Mouse (Mus musculus) limb, embryonic 12.5 days (tissue): ENCODE data around the gene Raver2. TPM values are rescaled to one million over a fixed set of nuclear protein-coding genes. Genes with fewer than 3 reads are reported as not detected.

Experiments used
- ATAC-seq: fragments of 200-750 bp; cut with Nextera tagmentation; 2 replicates; pipeline ENCODE4 v1.8.0; 2017; ENCODE audit warnings: low read depth, moderate TSS enrichment; ENCODE audit not compliant: insufficient number of reproducible peaks, insufficient read depth, low FRiP score, low TSS enrichment
- H3K27ac ChIP-seq: fragments of 300-500 bp; sonication (generic); 2 replicates; pipeline ENCODE4 v1.5.1; 2016; ENCODE audit warnings: mild to moderate bottlenecking, moderate library complexity
- H3K27me3 ChIP-seq: fragments of 300-500 bp; sonication (generic); 2 replicates; pipeline ENCODE4 v1.6.1; 2016; ENCODE audit warnings: mild to moderate bottlenecking, moderate library complexity
- H3K36me3 ChIP-seq: fragments of 300-500 bp; sonication (generic); 2 replicates; pipeline ENCODE4 v1.6.1; 2016; ENCODE audit warnings: mild to moderate bottlenecking, moderate library complexity
- H3K4me1 ChIP-seq: fragments of 300-500 bp; sonication (generic); replicated peaks from 2 replicates; pipeline ENCODE4 v1.6.1; 2016
- H3K4me2 ChIP-seq: fragments of 300-500 bp; sonication (generic); 2 replicates; pipeline ENCODE4 v1.6.1; 2016; ENCODE audit warnings: mild to moderate bottlenecking, moderate library complexity
- H3K4me3 ChIP-seq: fragments of 300-500 bp; sonication (generic); replicated peaks from 2 replicates; pipeline ENCODE4 v1.5.1; 2016; ENCODE audit warnings: mild to moderate bottlenecking
- H3K9ac ChIP-seq: fragments of 300-500 bp; sonication (generic); replicated peaks from 2 replicates; pipeline ENCODE4 v1.6.1; 2016; ENCODE audit warnings: mild to moderate bottlenecking, moderate library complexity
- H3K9me3 ChIP-seq: fragments of 300-500 bp; sonication (generic); 2 replicates; pipeline ENCODE4 v1.6.1; 2016; ENCODE audit warnings: mild to moderate bottlenecking, moderate library complexity
- WGBS: fragments of 180-500 bp; shearing (Covaris S2); methylation state at CpG from one replicate; pipeline ENCODE4 v1.1.7; 2016; 5-methylcytosine and 5-hydroxymethylcytosine counted together
- polyA plus RNA-seq: library from polyadenylated mRNA; unstranded; fragments of >200 nt; fragmentation: Nextera tagmentation; extraction: Ambion mirVana; gene quantifications from 2 replicates; pipeline ENCODE4 v1.2.1, GENCODE M21; 2016

Gene Raver2
- polyA plus RNA-seq, 1 experiment from 2014 or later: 18.0 TPM

DNA sequence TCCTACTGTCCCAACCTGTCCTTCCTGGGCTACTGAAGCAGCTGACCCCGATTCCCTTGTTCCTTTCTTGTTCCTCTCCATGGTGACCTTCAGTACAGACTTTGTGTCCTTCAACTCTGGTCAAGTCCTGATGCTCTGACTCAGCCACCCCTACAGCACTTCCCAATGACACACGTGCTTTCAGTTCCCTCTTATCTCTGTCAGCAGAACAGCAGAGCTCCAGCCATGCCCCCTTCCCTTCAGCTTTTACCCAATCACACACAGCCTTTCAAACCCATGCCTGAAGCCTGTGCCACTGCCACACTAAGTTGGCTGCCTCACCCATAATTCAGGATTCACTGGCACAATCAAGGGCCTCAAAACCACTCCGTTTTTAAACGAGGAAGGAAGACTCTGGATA lies 86.8 kb downstream of the Raver2 start:
- Histone ChIP-seq H3K4me3 (no peak overlapping the region), H3K36me3 (peaks cover 86% of the 10 kb centered on the region), H3K27ac (no peak overlapping the region), H3K4me1 (peaks cover 16% of the 10 kb centered on the region), H3K4me2 (no peak overlapping the region), H3K27me3 (no peaks in the 10 kb centered on the region), H3K9me3 (no peaks in the 10 kb centered on the region), H3K9ac (no peak overlapping the region)
- no peak for ATAC-seq
- 76% methylated on average over 4 of the region's 4 CpGs for WGBS

DNA sequence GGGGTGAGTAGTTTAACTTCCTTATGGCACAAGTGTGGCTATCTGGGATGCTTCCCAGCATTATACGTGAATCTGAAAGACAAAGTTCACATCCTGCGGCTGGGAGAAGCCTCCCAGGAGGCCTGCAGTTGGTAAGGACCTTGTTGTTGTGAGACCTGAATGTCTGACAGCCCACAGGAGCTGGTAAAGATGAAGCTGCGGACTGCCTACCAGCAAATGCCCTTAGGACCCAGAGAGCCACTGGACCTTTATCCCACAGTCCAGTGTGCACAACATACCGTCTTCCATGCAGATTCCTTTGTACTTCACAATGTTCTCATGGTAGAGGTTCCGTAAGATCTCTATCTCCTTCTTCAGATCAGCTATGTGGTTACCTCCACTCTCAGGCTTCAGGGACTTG lies 88.7 kb downstream of the Raver2 start:
- Histone ChIP-seq H3K9ac (no peak overlapping the region; the same call in 1 of the 2 replicates), H3K4me3 (no peak overlapping the region), H3K27ac (no peak overlapping the region), H3K4me1 (peaks cover 16% of the 10 kb centered on the region), H3K27me3 (no peaks in the 10 kb centered on the region), H3K9me3 (no peaks in the 10 kb centered on the region), H3K36me3 (peaks cover 86% of the 10 kb centered on the region), H3K4me2 (no peak overlapping the region)
- no peak for ATAC-seq
- WGBS: 91% methylated on average over 5 of the region's 5 CpGs

DNA sequence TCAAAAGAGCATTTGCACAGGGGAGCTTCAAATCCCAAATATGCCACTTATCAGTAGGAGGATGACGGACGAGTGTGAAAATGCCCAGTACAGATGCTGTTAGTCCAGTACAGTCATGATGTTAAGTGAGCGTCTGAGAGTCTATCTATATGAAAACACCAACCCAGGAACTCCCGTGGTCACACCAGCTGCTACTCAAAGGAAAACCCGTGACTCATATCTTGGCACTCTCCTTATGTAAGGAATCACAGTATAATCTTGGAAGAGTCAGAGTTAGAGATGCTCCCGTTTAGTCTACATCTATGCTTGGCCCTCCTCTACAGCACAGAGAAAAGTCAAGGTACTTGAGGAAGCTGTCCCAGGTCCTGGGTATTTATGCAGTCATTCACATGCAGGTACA lies 89.5 kb downstream of the Raver2 start:
- Histone ChIP-seq H3K27ac (no peak overlapping the region), H3K4me3 (no peak overlapping the region), H3K9me3 (no peaks in the 10 kb centered on the region), H3K4me1 (peaks cover 16% of the 10 kb centered on the region), H3K4me2 (no peak overlapping the region), H3K9ac (no peak overlapping the region), H3K36me3 (peaks cover 86% of the 10 kb centered on the region), H3K27me3 (no peaks in the 10 kb centered on the region)
- ATAC-seq: no peak
- 92% methylated on average over 6 of the region's 6 CpGs for WGBS

DNA sequence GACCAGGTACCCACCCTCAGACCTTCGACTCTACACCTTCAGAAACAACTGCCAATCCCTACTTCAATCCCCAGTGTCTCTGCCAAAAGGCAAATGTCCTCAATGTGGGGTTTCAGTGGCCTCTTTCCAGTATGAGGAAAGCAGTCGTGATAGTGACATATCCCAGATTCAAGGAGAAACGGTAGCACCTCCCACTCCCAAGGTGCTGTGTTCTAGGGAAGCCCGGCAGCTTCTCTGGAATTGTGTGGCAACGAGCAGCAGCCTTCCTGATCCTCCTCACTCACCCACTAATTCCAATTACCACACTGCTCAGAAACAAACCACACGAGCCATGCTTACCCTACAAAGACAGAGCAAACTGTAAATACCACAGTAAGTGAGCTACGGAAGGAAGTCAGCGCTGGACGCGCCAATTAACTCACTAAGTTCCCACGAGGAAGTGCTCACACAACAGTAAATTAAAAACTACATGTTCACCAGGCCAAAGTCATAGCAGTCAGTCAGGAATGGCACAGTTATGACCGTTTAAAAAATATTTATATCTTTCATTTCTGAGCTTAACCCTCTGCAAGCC lies 90.5 kb downstream of the Raver2 start:
- Histone ChIP-seq H3K27ac (peak overlapping the region; percentile 64), H3K9ac (no peak overlapping the region), H3K4me3 (no peak overlapping the region), H3K27me3 (no peaks in the 10 kb centered on the region), H3K9me3 (no peaks in the 10 kb centered on the region), H3K4me2 (no peak overlapping the region), H3K4me1 (peaks cover 16% of the 10 kb centered on the region), H3K36me3 (peaks cover 85% of the 10 kb centered on the region)
- 52% methylated on average over 12 of the region's 12 CpGs for WGBS
- no peak for ATAC-seq

DNA sequence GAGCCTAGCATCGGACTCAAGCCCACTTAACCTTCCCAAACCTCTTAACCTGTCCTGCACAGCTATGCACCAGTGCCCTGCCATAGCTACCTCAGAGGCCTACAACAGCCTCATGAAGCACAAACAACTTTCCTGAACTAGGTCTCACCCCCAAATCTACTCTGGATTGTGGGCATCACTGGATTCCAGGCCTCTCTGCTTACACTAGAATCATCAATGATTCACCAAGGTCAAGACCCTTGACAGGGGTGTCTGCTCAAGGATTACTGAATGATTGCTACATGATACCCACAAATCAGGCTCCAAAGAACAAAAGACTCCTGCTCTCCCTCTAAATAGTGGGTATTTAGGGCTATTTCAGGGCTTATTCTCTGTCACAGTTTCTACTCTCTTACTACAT lies 92.0 kb downstream of the Raver2 start:
- WGBS: 94% methylated on average over 1 of the region's 1 CpGs
- ATAC-seq: no peak
- H3K9ac ChIP-seq: no peak overlapping the region

DNA sequence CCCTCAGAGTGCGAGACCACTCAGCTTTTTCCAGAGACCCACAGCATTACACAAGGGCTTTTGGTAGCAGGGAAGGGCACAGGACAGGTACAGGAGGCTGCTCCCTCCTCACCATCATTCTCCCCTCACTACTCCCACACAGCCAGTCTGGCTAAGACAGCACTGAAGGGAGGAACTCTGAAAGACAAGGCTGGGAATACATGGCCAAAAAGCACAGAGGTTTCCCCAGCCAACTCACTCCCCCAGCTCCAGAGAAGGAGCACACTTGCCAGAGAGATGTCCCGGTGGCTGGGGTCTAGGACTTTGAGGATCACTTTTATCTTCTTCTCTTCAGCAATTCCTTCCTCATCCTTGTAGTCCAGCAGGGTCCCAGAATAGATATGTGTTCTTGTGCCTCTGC lies 95.4 kb downstream of the Raver2 start:
- H3K36me3 ChIP-seq: peaks cover 65% of the 10 kb centered on the region
- no peak overlapping the region for H3K27ac ChIP-seq
- no peaks in the 10 kb centered on the region for H3K9me3 ChIP-seq
- ATAC-seq: no peak
- WGBS: 92% methylated on average over 2 of the region's 2 CpGs
- H3K27me3 ChIP-seq: no peaks in the 10 kb centered on the region
- H3K9ac ChIP-seq: no peak overlapping the region
- no peak overlapping the region for H3K4me3 ChIP-seq
- no peak overlapping the region for H3K4me2 ChIP-seq
- peaks cover 11% of the 10 kb centered on the region for H3K4me1 ChIP-seq

More for the DNA sequence above, 92.0 kb downstream of the Raver2 start:
- H3K4me3 ChIP-seq: no peak overlapping the region
- no peaks in the 10 kb centered on the region for H3K9me3 ChIP-seq
- H3K36me3 ChIP-seq: peaks cover 87% of the 10 kb centered on the region
- H3K4me1 ChIP-seq: peaks cover 16% of the 10 kb centered on the region
- no peak overlapping the region for H3K4me2 ChIP-seq
- no peaks in the 10 kb centered on the region for H3K27me3 ChIP-seq
- no peak overlapping the region for H3K27ac ChIP-seq

DNA sequence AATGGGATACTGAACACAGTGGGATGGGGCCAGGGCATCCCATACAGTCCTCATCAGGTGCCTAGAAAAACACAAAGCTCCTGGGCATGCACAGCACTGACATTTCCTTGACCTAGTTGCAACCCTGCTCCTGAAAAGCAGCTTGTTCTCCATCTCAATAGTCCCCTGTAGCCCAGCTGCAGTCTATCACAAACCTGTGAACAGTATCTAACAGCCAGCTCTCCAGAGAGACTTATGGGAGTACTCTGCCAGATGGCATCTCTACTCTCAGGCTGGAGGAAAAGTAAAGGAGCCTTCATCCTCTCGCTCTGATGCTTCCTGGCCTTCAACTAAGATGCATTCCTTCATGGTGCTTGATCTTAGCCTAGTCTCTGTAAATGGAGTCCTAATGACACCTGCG lies 95.9 kb downstream of the Raver2 start:
- 87% methylated on average over 2 of the region's 2 CpGs for WGBS
- H3K36me3 ChIP-seq: peaks cover 61% of the 10 kb centered on the region
- no peak for ATAC-seq

DNA sequence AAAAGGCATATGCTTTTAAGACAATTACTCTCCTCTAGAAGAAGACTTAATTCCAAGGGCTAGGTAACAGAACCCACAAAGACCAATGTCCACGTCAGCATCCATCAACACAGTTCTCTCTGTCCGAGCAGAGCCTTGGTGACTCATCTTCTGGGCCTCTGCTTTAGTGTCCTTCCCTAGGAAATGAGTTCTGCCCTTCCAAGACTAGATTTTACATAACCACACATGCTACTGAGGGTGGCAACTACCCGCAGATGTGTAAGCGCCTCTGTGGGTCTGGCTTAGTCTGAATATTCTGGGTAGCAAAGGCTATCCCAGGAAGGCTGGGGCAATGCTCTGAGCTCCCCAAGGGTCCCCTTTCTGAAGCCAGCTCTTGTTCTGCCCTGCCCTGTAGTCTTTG lies 97.0 kb downstream of the Raver2 start:
- H3K4me1 ChIP-seq: no peaks in the 10 kb centered on the region
- no peak overlapping the region for H3K4me3 ChIP-seq
- no peak overlapping the region for H3K9ac ChIP-seq
- no peak for ATAC-seq
- no peaks in the 10 kb centered on the region for H3K9me3 ChIP-seq
- H3K27me3 ChIP-seq: no peaks in the 10 kb centered on the region
- WGBS: 88% methylated on average over 4 of the region's 4 CpGs
- H3K27ac ChIP-seq: no peak overlapping the region
- no peak overlapping the region for H3K4me2 ChIP-seq
- H3K36me3 ChIP-seq: peaks cover 62% of the 10 kb centered on the region

More for the DNA sequence above, 95.9 kb downstream of the Raver2 start:
- Histone ChIP-seq H3K27me3 (no peaks in the 10 kb centered on the region), H3K27ac (no peak overlapping the region), H3K4me1 (peaks cover 6% of the 10 kb centered on the region), H3K9ac (no peak overlapping the region), H3K4me2 (no peak overlapping the region), H3K4me3 (no peak overlapping the region), H3K9me3 (no peaks in the 10 kb centered on the region)

DNA sequence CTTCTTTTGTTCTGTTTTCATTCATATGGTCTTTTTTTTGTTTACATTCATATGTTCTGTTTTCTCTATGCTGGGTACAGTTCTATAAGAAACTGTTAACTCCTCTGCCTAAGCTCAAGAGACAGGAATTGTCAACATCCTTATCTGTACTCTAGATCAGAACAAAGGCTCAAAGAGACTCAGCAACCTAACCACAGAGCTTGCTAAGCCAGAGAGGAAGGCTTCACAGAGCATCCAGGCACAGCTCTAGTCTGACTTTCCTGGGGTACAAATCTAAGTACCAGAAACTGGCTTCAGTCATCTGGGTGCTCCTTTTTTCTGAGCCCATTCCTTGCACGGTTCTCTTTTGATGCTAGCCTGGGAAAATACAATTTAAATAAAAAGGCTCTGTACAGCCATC lies 99.0 kb downstream of the Raver2 start:
- 83% methylated on average over 1 of the region's 1 CpGs for WGBS
- no peaks in the 10 kb centered on the region for H3K27me3 ChIP-seq
- H3K4me2 ChIP-seq: no peak overlapping the region
- no peaks in the 10 kb centered on the region for H3K4me1 ChIP-seq
- peaks cover 49% of the 10 kb centered on the region for H3K36me3 ChIP-seq
- H3K9me3 ChIP-seq: no peaks in the 10 kb centered on the region
- no peak overlapping the region for H3K9ac ChIP-seq
- H3K4me3 ChIP-seq: no peak overlapping the region
- ATAC-seq: no peak
- no peak overlapping the region for H3K27ac ChIP-seq

DNA sequence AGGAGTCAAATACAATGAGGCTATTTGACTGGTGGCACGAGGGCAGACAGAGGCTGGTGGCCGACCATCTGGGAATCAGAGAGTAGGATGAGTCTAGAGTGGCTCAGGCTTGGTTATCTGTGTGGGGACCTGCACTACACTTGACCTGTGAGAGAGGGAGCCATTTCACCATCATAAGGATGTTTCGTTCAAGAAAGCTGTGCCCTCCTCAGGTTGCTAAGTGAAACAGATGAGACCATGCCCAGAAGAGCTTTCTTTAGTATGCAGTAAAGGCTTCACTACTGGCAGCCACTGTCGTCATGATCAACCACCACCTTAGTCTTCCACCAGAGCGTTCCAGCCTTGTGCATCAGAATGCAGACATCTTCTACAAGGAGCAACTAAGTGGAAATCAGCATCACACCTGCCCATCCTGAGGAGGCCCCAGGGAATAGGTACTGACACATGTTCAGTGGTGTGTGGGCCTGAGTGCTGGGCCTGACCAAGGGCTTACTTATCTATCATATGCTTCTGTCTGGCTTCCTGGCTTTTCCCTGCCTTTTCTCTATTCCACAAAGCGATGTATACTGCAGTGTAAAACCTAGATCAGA lies 99.5 kb downstream of the Raver2 start:
- 51% methylated on average over 6 of the region's 6 CpGs for WGBS

DNA sequence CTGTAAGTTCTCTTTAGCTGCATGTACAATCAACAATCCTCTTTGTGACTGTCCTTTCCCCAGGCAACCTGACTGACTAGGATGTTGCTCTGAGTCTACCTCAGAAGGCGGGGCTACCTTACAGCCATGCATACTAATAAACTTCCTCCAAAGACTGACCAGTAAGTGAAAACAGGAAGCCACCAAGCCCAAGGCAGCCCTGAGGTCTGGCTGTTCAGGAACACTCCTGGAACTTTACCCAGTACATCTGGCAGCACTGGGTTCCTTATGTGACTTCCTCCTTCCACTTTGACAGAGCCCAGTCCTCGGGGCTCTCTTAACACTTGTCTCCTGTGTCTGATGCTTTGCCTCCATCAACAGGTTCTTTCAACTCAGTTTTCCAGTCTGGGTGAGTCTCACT lies 104.0 kb downstream of the Raver2 start:
- no peak for ATAC-seq
- no peak overlapping the region for H3K27ac ChIP-seq
- 78% methylated on average over 2 of the region's 2 CpGs for WGBS
- no peaks in the 10 kb centered on the region for H3K4me1 ChIP-seq
- peaks cover 52% of the 10 kb centered on the region for H3K36me3 ChIP-seq
- no peaks in the 10 kb centered on the region for H3K9me3 ChIP-seq
- no peak overlapping the region for H3K9ac ChIP-seq
- no peak overlapping the region for H3K4me2 ChIP-seq
- H3K4me3 ChIP-seq: no peak overlapping the region
- no peaks in the 10 kb centered on the region for H3K27me3 ChIP-seq

More for the DNA sequence above, 99.5 kb downstream of the Raver2 start:
- Histone ChIP-seq H3K27ac (no peak overlapping the region), H3K27me3 (no peaks in the 10 kb centered on the region), H3K4me3 (no peak overlapping the region), H3K9me3 (no peaks in the 10 kb centered on the region), H3K4me1 (no peaks in the 10 kb centered on the region), H3K9ac (no peak overlapping the region), H3K36me3 (peaks cover 47% of the 10 kb centered on the region), H3K4me2 (no peak overlapping the region)
- no peak for ATAC-seq
